Mouse (Mus musculus): ENCODE measurements around the gene Creb5.

- TF ChIP-seq CTCF (IDR thresholded peaks at IDR 0.05; ENCODE audit: low read depth, low read length) (no peak), EP300 (IDR thresholded peaks at IDR 0.05; ENCODE audit: insufficient read depth, low read depth, low read length) (no peak), POLR2A (IDR thresholded peaks at IDR 0.05; ENCODE audit: insufficient read depth, low read length) (no peak)
These were observed 212.7 kb downstream of the Creb5 start for GRCm38 (mm10) chr6:53499621-53500295.

Measured in ES-Bruce4 (cell line).